Mouse (Mus musculus): Measurements from ENCODE around the gene Plxna3.

- TF ChIP-seq CTCF (IDR thresholded peaks at IDR 0.05; ENCODE audit: insufficient read depth, low read length) (no peak), POLR2A (IDR thresholded peaks at IDR 0.05; ENCODE audit: borderline replicate concordance, extremely low read depth, low read depth, low read length) (no peak)
Measured at GRCm38 (mm10) chrX:74299721-74300120, 29.1 kb upstream of the Plxna3 start.
